Mouse (Mus musculus) adipocyte (in vitro differentiated cells): ENCODE results near the gene Gm20219.

Experiments
- DNase-seq: peaks from one replicate; pipeline ENCODE4 v3.0.0-alpha.2; 2016; ENCODE audit warnings: low spot score

Gene Gm20219

DNA sequence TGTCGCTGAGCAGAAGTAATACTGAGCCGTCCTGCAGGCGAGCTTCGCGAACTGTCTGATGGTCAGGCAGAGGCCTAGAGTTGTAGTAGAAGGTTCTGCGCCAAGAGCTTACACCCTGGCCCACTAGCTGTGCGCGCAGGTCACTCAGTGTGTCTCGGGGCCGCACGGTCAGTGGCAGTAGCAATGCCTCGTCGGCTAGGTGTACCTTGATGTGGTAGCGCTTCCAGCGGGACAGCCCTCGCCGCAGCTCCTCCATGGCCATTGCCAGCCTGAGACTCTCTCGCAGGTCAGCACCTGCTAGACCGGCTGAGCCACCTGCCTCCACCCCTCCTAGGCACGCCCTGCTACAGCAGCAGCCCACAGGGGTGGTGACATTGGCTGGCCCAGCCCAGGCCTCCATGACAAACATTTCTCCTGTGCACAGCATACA, at the start of gene Gm20219:
Gene Gm20219, minus strand, starts transcription at position 266 of the 430 bp plus-strand sequence.
- no peak for DNase-seq

GRCm38 (mm10) chr17:56604070-56604380, 49.8 kb upstream of the Gm20219 start:
- DNase-seq: no peak

GRCm38 (mm10) chr17:56603186-56604069, 49.2 kb upstream of the Gm20219 start:
- DNase-seq: no peak

DNA sequence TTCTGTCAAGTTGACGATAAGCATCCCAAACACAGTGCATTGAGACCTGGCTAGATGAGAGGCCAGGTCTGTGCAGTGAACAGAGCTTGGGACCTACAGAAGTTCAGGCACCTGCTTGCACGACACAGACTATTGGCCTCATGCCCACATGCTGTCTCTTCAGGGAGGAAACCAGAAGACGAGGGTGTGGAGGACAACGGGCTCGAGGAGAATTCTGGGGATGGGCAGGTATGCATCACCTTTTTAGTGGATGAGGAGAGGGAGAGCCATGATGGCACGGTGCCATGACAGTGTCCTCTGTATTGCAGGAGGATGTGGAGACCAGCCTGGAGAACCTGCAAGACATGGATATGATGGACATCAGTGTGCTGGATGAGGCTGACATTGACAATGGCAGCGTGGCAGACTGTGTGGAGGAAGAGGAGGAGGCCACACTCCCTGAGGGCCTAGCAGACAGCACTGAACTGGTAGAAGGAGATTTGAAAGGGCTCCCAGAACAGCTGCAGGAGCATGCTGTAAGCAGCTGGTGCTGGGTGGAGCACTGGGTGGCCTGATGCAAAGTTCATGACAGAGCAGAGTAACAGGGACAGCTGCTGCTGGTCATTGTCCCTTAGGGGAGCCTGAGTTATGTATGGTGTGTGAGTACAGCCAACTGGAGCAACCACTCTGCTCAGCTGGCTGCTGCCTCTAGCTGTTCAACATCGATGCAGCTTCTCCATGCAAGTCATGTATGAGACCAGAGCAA, 39.5 kb upstream of the Gm20219 start:
- DNase-seq: no peak

DNA sequence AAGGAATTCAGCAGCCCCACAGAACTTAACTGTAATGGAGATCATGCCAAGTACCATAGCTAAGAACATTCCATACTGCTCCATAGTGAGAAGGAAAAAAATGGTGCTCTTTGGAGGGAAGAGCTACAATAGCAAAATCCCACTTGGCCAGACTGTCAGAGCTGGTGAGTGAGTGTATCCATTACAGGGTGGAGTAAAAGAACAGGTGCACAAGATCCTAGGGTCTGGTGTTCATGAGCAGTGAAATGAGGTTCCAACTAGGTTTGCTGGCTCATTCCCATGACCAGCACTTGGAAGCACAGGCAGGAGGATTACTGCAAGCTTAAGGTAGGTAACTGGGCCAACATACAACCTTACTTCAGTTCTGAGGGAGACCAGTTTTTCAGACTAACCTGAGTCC, 38.4 kb upstream of the Gm20219 start:
- no peak for DNase-seq

DNA sequence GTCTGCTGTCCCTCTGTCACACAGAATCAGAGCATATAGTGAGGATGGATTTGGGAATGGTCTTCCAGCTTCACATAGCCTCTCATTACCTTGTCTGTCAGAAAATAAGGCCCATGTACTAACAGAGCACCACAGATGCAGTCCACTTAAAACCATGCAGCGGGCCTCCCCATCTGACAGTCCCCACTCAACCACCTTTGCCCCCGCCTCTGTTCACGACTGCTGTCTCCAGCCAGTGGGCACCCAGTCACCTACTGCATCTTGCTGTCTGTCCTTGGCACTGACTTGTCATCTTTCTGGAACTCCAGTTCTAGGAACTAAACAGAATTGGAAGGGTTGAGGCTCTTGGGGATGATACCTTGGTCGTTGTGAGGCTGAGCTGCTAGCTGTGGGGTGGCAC, 34.7 kb upstream of the Gm20219 start:
- DNase-seq: no peak

DNA sequence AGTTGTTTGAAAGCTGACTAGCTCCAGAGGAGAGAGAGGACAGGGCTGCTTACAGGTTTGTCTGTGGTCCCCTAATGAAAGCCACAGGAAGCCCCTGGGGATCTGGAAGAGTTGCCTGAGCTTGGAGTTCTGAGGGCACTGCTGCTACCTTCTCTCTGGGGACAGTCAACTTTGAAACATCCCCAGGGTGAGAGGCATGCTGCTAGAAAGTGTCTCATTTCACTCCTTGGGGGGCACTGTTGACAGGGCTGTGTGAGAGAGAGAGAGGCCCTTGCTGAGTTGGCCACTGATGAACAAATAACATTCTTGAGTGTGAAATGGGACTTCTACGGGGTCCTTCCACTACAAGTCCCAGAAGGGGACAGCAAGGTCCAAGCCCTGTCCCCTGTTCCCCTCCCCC, 33.6 kb upstream of the Gm20219 start:
- DNase-seq: no peak

DNA sequence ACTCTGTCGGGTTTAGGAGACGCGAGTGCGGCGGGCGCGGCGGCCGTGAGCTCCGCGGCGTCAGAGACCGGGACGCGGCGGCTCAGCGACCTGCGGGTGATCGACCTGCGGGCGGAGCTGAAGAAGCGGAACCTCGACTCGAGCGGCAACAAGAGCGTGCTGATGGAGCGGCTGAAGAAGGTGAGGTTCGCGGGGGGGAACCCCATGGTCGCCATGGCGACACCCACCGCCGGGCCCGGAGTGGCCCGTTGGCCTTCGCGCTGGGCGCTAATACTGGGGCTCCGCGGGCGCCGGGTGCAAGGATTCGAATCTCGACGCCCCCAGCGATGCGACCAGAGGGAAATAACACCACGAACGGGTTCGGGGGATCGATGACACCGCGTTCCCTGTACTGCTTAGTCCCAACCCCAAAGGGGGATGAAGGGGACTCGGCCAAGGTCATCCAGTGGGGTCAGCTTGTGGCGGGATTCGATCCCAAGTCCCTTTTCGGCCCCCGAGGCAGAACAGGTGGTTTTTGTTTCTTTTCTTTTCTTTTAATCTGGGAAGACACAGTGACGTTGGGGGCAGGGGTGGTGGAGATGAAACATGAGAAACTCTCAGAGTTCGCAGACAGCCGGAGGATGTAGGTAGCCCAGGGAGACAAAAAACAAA, 31.1 kb upstream of the Gm20219 start:
- DNase-seq: peak; percentile 48

DNA sequence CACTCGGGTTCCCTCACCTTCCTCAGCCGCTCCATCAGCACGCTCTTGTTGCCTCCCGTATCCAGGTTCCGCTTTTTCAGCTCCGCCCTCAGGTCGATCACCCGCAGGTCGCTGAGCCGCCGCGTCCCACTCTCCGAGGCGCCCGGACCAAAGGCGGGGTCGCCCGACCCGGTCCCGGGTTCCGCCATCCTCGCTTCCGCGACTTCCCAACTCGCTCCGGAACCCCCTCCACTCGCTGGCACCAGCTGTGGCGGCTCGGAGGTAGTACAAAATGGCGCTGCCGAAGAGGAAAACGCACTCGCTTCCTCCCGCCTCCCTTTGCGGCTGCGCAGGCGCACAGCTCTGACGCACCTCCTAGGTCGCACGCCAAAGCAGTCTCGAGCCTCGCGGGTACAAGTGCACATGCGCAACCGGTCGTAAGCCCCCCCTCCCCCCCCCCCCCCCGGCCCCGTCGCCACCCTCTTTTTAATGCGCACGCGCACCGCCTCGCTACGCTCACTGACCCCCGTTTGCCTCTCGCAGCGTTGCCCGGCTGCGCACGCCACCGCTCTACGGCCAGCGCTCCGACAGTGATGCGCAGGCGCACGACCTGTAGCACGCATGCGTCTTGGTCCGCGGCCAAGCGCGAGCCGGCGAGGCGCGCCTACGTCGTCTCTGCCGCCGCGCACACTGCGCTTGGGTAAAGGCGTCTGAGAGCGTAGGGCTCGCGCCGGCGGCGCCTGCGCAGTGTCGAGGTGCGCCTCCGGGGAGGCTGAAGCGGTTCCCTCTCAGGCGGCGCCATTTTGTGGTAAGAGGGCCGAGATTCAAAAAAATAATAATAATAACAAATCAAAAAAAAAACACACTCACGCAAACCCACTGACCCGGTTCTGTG, 30.3 kb upstream of the Gm20219 start, which contains the start of the genes Safb2 and Safb:
Gene Safb2, minus strand, starts transcription at position 329 of the 874 bp plus-strand sequence.
Gene Safb, plus strand, starts transcription at position 569 of the 874 bp plus-strand sequence.
- DNase-seq: peak; percentile 99

GRCm38 (mm10) chr17:56583611-56584256, 29.5 kb upstream of the Gm20219 start:
- peak; percentile 80 for DNase-seq

GRCm38 (mm10) chr17:56583071-56583470, 28.9 kb upstream of the Gm20219 start:
- no peak for DNase-seq

DNA sequence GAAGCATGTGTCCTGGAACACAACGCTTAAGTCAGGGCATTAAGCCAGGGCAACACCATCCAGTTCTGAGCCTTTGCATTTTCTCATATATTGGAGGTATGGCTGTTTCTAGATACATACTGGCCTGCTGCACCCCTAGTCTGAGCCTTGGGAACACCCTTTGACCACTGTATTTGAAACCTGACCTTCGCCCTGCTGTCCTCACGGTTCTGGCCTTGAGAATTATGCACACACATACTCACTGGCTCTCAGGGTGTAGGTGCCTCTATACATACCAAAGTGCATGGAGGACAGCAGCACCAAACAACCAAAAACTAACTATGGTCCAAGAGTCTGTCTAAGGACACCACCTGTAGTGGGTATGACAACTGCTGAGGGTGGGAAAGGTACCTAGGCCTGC, 18.8 kb upstream of the Gm20219 start:
- no peak for DNase-seq

DNA sequence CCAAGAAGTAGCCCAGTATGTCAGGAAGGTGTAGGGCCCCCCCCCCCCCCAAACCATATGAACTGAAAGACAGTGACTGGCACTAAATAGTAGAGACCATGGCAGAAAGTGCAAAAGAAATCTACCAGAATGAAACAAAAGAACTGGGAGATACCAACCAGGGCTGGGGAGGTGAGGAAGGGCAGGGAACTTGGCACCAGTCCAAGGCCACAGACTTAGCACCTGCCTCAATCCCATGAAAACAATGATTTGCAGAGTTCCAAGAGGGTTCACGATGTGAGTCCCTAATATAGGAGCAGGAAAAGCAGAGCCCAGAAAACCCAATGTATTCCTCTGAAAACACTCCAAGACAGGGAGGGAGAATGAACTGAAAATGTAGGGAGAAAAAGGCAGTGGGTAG, 18.0 kb upstream of the Gm20219 start:
- no peak for DNase-seq

GRCm38 (mm10) chr17:56570287-56570686, 16.1 kb upstream of the Gm20219 start:
- DNase-seq: no peak

DNA sequence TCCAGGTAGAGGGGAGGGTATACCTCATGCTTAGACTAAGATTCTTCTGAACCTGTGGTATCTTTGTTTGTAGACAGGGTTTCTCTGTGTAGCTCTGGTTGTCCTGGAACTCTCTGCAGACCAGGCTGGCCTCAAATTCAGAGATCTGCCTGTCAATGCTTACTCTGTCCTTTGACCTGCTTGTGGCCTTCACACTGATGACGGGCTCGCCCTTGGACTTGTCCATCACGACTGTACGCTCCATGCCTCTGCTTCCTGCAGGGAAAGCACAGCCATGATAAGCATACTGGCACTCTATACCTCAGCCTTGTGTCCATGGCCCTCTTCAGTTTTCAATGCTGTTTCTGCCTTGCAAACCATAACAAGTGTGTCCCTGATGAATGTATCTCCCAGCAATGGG, 13.2 kb upstream of the Gm20219 start:
- no peak for DNase-seq

- no peak for DNase-seq
These were observed 12.7 kb upstream of the Gm20219 start for GRCm38 (mm10) chr17:56566918-56567317.

DNA sequence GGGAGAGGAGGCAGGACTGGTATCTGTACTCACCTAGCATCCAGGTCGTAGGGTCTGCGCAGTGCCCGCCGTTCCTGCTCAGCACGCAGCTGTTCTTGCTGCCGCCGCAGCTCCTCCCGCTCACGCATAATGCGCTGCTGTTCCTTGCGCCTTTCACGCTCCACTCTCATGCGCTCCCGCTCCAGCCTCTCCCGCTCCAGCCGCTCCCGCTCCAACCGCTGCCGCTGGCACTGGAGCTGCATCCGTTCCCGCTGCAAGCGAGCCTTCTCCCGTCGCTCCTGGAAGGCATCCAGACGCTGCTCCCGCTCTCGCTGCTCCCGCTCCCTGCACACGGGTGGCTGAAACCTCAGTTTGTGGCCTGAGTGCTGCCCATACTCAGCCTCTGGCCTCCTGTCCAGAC, 12.1 kb upstream of the Gm20219 start:
- DNase-seq: no peak

- no peak for DNase-seq
These were observed 7.7 kb upstream of the Gm20219 start for GRCm38 (mm10) chr17:56561866-56562265.

DNA sequence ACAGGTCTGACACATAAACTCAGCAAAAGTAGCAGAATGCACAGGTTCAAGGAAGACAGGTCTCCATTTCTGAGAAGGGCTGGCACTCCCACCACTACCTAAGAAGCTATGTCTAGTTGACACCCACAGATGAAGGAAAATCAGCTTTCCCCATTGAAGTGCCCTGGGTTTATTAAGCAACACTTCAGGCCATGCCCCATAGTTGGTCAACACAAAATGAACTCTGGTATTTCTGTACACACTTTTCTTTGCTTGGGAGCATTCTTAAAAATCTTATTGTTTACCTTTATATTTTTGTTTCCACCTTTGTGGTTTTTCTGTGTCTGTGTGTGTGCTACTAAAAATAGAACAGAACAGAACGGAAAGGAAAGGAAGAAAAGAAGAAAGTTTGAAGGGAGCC, 5.9 kb upstream of the Gm20219 start:
- DNase-seq: peak; percentile 48

DNA sequence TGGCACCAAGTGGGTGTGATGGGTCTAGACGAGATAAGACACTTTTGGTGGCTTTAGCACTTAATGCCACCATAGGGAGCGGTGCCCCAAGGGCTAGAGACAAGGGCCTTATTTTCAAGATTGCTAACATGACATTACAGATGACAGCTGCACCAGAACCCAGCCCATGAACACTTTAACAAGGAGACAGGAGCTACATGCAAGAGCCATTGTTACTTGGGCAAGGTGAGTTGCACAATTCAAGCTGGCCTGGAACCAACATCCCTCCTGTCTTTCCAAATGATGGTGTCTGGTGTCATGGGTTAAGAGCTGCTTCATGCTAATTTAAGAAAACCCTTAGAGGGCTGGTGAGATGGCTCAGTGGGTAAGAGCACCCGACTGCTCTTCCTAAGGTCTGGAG, 5.2 kb upstream of the Gm20219 start:
- peak; percentile 64 for DNase-seq

DNA sequence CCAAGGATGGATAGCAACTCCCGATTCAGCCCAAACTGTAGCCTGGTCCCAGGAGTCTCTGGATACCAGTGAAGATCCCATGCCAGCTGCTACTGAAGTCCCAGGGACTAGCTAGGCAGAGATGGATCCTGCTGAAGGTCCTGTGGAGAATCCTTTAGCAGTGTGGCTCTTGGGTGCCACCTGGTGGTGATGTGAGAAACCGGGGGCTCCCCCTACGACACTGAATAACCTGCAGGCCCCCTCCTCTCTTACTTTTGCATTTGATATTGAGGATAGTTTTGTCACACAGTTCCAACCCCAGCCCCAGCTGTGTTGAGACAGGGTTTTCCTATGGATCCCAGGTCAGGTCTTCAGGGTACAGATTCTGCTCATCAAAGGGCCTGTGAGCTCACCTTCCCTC, 4.3 kb upstream of the Gm20219 start:
- DNase-seq: peak; percentile 72
